Mouse (Mus musculus) gastrocnemius, postnatal 10 days (tissue): Measurements from ENCODE around the gene Tcfl5. TPM values are rescaled to one million over a fixed set of nuclear protein-coding genes. Genes with fewer than 3 reads are reported as not detected.

Experiments used
- DNase-seq: peaks from one replicate; pipeline ENCODE4 v3.0.0; 2021; ENCODE audit warnings: mixed read lengths
- long read RNA-seq, 2 experiments: library from polyadenylated mRNA; stranded (forward); transcript quantifications; one replicate each; pipeline ENCODE4 v2.0.0; 2021
- total RNA-seq, 2 experiments: library from RNA; stranded (reverse); gene quantifications; 2 replicates each; pipeline ENCODE4 v1.2.3; 2021

Gene Tcfl5
- total RNA-seq: under 1 TPM; 0.28 to 0.41 TPM
- long read RNA-seq, experiment 1: 0 reads
- long read RNA-seq, experiment 2: 0 reads

DNA sequence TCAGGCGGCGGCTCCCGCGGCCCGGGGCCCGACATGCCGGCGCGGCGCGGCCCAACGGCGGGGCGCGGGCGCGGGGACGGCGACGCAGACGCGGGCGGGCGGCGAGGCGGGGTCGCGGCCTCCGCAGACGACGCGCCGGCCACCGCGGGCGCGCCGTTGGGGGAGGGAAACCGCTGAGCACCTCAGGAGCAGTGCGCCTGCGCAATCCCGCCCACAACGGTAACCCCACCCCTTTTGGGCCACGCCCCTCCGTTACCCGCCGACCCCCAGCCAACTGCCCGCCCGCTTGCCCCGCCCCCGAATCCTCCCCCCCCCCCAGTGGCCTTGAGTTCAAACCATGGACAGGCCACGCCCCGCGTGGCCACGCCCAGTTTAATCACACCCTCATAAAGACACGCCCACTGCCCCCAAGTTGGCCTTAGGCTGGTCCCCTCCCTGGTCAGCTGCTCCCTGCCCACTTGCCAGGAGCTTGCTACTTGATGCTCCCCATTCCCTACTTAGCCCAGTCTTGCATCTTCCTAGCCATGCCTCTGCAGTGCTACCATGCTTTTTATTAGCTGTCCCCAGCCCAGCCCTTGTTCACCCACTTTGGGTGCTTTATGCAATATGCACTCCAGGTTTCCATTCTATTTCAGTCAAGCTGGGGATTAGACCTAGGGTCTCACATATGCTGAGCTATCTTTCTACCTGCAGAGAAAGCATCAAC lies at the start of gene Tcfl5:
Gene Tcfl5 (minus strand): TSS at position 154 of the 706 bp plus-strand sequence.
- peak; percentile 32 for DNase-seq

DNA sequence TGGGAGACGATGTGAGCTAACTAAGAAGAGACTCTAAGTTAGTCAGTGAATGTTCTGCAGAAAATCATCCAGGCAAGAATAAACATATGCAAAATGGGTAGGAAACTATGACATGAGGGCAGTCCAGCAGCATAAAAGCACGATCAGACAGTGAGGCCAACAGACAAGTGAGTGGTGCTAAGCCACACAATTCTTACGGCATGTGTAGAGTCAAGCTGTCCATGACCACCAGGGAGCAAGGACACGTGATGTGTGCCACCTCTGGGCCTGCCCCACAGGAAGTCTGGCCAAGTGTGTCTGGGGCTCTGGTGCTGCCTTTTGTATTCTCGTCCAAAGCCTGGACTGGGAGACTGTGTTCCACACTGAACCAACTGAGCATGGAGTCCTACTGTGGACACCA lies 47.3 kb upstream of the Tcfl5 start:
- no peak for DNase-seq

DNA sequence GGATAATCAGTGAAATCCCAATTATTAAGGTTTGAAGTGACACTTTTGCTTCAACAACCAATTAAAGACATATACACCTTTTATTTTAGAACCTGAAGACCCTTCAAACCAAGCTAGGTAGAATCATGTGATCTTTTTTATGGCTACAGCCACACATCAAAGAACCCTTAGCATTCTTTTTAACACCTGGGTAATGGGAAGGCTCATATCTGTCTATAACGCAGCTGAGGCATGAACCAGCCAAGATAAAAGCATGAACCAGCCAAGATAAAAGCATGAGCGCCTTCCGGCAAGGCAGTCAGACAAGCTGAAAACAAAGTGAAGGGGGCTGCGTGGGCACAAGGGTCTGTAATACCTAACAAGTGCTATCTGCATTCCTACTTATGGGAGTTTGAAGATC lies 41.5 kb upstream of the Tcfl5 start:
- DNase-seq: no peak

DNA sequence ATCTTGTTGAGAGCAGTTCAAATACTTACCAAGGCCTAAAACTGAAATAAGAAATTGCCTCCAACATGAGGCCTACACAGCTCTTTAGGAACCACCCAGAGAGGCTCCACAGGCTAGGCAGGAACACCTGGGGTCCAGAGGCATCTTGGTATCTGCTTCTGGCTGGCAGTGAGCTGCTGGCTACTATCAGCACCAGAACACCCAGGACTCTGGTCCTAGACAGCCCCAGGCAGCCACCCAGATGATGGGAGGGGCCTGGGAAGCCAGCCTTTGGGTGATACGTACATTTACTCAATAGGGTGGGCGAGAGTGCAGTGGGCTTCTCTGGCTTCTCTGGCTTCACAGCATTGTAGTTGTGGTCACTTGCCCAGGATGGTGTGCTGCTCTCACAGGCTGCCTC lies 41.0 kb upstream of the Tcfl5 start:
- DNase-seq: no peak

DNA sequence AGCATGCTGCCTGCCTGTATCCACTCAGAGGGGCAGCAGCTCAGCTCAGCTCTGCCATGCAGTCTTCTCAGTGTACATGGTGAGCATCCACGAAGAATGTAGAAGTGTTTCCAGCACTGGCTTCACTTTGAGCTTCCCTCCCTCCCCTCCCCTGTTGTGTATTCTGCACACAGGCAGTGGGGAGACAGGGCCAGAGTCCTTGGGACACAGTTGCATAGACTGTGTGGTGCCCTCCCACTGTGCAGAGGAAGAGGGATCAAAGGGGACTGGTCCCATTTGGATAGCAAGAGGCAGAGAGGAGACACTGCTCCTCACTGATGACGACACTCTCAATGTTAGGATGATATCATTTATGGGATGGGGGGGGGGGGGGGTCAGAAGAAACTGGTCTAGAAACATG lies 38.7 kb upstream of the Tcfl5 start:
- no peak for DNase-seq

DNA sequence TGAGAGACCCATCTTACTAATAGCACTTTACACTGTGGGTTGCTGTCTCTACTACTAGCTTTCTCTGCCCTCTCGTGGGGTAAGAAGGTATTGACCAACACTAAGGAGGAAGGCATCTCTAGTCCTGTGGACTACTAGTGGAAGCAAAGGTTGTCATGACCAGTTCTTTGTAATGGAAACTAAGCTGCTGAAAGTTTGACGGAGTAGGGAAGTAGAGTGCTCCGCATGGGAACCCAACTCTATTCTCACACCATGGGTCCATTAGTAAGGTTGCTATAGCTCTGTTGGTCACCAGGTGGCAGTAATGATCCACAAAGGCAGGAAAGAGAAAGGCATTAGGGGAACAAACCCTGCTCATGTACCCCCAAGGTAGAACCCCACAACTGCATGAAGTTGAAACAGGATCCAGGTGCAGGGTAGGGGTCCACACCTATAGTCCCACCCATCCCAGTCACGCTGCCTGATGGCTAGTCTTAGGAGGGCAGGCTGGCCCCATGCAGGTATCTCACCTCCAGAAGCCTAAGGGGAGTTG lies 36.2 kb upstream of the Tcfl5 start:
- DNase-seq: peak; percentile 54

DNA sequence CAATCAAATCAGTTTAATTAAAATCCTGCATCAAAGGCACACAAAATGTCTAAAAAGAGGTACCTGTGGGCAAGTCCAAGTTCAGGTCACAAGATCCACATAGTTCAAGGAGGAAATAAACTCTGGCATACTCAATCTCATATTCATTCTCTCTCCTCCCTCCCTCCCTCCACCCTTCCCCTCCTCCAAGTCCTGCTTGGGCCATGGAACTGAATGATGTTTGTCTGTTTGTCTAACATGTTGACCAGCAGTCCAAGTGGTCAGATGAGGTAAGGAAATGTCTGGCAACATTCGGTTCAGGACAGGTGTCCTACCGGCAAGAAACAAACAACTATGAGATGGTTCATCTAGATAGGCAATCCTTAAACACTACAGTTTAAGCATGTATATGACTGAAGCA lies 34.2 kb upstream of the Tcfl5 start:
- DNase-seq: no peak

DNA sequence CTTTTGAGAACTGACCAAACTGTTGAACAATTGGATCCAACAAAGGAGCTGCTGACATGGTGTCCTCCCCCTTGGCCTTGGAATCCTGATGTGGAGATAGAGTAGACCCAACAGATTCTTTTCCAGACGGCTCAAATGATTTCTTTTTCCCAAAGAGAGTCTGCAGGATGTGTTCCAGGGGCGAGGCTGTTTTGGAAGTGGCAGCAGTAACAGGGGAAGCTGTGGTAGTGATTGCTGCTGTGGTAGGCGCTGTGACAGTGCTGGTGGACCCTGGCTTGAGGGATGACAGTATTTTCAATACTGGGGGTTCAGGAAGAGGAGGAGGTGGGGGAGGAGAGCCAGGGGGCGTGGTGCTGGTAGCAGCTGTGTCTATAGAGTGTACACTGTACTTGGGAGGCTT lies 19.5 kb upstream of the Tcfl5 start:
- DNase-seq: no peak

DNA sequence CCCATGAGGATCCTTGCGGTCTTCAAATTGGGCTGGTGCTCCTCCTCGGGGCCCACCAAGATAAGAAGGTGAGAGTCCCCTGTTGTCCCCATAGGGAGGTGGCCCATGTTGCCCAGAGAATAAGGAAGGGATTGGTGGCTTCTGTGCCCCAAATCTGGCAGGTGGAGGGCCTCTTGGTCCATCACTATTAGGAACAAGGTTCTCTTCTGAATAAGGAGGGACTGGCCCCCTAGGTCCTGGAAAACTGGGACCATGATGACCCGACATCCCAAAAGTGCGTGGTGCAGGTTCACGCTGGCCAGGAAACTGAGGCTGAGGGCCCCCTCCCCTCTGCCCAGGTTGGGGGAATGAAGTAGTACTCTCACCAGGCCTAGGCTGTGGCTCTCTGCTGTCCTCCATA lies 18.0 kb upstream of the Tcfl5 start:
- DNase-seq: no peak

DNA sequence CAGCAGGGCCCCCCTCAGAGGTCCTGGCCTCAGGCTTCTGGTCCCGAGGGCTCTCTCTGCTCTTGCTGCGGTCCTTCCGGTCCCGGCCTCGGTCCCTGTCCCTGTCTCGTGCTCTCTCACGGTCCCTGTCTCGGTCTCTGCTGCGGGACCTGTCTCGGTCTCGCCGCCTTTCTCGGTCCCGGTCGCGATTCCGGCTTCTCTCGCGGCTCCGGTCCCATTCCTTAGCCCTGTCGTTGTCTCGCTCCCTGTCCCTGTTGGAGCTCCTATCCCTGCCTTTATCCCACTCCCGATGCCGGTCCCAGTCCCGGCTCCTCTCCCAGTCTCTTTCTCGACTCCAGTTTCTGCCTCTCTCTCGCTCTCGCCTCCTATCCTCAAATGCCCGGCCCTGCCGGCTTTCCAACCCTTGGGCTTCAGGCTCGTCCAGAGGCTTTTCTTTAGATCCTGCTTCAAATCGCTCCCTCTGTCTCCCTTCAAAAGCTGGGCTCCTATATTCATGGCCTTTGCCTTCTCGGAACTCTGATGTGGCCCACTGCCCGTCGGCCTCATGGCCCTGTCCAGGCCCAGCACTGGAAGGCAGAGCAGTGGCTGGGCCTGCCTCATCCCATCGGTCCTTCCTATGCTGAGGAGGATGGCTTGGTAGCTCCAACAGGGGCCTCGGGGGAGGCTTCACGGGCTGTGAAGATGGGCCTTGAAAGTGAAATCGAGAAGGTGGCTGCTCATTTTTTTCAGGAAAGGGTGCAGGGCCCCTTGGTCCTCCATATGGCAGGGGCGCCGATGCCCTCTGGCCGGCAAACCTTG lies 17.0 kb upstream of the Tcfl5 start:
- DNase-seq: peak; percentile 14

DNA sequence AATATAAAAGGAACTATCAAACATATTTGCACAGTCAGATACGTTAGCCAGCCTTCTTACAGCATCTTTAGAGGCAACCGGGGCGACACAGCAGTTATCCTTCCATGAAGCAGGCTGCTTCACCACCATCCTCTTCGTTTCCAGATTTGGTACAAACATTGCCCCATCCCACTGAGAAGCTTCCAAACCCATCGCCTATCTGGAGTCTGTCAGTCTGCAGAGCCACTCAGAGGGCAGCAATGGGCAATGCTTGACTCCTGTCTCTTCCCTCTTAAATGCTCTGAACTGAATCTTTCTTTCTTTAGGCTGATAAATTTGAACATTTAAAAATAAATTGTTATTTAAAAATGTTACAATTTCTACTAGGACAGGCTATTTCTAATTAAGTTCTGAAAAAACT lies 15.9 kb upstream of the Tcfl5 start:
- no peak for DNase-seq

DNA sequence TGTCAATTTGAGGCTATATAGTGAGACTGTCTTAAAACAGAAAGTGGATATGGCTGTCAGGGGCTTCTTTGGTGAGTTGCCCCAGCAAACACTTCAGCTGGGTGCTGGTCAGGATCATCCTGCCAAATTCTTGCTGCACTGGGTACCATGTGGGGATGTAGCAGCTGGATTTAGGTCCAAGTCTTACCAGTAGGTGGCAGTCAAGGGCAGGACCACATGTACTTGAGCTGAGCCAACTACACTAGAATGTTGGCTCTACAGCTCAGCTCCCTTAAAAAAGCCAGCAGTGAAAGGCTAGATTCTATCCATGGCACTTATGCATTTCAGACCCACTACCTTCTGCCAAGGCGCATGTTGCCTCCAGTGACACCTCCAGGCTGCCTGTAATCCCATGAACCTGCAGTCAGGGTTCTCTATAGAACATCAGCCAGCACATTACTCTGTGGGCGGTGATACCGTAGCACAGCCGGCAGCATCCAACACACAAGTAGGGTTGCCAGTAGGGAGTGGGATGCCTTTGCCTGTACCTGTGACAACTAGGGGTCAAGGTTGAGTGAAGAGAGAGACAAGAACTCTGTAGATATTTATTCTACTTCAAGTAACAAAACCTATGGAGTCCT lies 15.0 kb upstream of the Tcfl5 start:
- peak; percentile 72 for DNase-seq

DNA sequence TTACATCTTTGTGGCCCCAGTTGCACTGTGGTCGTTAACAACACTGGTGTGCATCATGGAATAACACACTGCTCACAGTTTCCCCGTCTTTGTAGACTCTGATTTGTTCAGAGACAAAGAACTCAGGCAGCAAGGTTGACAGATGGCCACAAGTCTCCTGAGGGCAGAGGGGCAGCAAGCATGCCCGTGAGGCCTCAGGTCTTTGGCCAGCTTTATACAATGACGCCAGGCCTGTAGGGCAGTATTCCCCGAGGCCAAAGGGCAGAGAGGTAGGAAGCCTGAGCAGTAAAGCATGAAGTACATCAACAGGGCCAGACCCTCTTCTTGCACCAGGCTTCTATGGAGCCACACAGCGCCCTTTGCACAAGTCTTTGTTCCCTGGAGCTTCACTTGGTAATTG lies 12.6 kb upstream of the Tcfl5 start:
- DNase-seq: no peak

DNA sequence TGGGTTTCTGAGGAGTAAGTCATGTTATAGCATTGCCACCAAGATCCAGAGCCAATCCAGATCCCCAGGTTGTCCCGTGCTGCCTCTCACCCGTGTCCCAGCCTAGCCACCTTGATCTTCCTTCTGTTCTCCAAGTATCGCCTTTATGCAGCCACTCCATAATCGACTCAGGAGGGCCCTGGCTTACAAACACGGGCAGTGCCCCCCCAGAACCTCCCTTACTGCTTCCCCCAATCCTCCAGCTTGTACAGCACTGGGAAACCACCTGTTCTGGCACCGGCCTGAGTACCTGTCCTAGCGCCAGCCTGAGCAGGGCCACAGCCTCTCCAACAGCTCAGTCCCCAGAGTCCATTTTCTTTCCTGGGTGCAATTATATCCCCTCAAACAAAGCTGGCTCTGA lies 12.2 kb upstream of the Tcfl5 start:
- DNase-seq: no peak

DNA sequence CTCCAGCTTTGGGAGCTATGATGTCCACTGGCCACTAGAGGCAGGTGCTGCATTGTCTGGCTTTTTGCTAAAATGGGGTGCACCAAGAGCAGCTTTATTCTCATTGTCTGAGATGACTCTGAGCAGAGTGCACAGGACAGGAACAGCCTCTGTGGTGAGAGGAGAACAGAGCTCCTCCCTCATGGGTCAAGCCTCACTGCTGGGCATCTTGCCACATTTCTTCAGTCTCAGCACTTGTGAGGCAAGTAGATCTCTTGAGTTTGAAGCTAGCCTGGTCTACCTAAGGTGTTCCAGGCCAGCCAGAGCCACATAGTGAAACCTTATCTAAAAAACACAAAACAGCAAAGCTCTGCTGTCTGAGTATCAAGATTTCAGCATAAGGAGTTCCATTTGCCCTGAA lies 4.3 kb upstream of the Tcfl5 start:
- DNase-seq: no peak

DNA sequence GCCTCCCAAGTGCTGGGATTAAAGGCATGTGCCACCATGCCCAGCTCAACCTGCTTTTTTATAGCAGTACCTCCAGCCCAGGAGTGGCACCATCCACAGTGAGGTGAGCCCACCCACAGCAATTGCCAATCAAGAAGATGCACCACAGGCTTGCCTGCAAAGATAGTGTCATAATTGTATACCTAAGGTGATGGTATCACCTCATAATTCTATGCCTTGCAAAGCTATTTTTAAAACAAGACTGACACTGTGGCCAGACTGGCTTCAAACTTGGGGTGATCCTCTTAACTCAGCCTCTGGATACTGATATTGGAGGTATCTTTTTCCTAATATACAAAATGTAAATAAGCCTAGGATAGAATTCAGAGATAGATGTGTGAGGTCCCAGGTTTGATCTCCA lies 1.1 kb upstream of the Tcfl5 start:
- DNase-seq: no peak

DNA sequence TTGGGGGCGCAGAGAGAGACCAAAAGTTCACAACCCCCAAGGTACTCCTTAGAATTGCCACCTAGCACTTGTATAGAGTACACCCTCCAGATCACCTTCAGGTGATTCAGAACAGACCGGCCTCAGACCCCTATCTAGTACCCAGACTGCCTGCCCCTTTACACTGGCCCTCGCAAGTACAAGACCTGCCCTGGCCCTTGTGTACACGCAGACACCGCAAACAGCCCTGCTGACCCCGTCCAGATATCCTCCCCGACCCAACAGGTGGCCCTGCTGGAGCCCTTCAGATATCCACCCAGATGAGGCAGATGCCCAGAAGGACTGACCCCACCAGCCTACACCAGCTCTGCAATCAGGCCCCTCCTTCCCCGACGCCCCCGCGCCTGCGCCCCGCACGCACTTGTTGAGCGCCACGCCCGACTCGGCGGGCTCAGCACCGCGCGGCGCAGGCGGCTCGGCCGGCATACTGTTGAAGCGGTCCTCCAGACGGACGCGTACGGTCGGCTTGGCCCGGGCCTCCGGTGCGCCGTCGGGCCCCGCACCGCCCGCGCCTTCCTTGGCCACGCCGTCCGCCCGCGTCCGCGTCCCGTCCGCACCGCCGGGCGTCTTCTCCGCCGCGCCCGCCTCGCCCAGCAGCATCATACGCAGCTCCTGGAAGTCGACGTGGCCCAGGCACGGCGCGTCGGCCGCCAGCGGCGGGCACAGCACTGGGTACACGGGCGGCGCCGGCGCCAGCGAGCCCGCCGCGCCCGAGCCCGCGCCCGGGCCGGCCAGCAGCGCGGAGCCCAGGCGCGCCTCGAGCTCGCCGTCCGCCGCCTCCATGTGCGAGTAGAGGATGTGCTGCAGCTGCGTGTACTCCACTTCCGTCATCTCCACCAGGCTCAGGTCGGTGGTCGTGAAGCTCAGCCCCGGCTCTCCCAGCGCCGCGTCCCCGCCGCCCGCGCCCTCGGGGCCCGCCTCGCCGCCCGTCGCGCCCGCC lies 643 bp downstream of the Tcfl5 start:
- no peak for DNase-seq

DNA sequence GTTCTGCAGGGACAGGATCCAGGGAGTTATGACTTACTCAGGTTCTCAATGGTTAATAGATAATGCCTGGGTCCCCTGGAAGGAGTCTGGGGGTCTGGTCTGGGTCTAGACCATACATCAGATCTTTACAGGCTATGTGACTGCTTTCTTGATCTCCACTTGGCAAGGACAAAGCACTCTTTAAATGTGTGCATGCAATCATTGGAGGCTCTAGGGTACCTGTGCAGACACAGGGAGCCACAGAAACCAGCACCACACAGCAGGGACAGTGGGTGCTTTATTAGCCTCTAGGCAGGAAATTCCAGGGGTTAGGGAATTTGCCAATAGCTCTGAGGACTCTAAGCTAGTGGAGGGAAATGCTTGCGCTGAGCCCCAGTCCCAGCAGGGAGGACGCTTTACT lies 30.6 kb downstream of the Tcfl5 start:
- no peak for DNase-seq

DNA sequence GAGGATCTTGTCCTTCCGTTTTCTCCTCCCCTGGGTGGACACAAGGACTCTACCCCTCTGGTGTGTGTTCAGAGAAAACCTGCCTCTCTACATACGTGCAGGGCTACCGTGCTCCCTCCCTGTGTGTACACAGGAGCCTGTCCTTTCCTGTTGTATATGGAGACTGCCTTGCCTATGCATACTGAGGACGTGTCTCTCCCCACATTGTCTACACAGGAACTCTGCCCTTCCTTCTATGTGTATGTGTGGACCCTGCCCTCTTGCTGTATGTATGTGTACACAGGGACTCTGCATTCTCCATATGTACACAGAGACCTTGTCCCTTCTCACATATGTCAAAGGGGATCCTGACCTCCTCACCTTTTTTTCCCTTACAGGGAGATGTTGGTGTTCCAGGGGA lies 32.2 kb downstream of the Tcfl5 start:
- no peak for DNase-seq

DNA sequence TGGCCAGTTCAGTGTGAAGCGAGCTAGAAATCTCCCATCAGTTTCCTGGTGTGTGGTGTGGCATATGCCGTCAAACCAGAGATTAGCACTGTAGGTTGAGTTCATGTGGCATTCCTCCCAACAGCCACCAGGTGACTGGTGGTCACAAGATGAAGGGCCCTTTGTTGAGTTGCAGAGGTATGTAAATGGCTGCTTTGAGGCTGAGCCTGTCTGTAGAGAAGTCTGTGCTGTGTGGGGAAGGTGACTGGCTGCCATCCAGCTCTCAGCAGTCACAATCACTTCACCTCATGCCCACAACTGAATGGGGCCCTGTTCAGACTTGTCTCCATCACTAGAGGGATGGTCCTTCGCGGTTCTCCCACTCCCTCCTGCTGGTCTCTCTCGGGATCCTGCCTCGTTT lies 37.7 kb downstream of the Tcfl5 start:
- no peak for DNase-seq

DNA sequence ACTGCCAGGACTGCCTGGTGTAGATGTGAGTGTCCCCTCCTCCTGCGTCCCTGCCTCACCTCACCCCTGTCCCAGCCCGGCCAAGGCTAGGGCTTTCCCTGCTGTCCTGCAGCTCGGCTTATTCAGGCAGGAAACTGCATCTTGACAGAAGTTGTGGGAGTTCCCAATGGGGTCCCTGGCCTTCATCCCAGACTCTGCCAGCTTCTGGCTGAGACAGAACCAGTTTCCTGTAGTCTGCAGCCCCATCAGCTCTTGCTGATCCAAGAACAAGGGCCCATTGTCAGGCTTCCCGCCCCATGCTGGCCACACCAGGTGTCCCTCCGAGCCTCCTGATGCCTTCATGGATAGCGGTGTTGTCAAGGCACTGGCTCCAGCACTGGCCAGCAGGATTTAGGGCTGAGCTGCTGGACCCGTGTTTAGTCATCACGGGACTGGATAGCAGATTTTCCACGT lies 41.9 kb downstream of the Tcfl5 start:
- no peak for DNase-seq

DNA sequence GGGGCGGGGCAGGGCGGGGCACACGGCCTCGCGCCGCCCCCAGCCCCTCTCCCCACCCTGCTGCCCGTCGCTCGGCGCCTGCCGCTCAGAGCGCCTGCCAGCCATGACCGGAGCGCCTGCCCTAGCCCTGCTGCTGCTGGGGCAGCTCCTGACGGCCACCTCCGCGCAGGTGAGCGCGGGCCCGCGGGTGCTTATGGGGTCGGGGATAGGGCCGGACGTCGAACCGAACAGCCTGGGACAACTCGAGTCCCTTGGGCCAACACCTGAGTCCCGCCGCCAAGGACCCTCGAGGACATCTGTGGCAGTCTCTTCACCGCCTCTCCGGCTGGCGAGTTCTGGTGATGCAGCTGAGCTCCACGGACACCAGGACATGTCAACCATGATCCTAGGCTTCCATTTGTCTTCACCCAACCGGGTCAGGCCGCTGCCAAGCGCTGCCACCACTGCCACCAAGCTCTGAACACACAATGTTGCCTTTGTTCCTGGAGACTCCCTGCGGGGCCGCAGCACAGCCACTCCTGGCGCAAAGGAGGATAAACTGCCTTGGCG lies 44.3 kb downstream of the Tcfl5 start:
- no peak for DNase-seq
